Mouse (Mus musculus): ENCODE results near the gene Slc39a8.

The Slc39a8 gene

DNA sequence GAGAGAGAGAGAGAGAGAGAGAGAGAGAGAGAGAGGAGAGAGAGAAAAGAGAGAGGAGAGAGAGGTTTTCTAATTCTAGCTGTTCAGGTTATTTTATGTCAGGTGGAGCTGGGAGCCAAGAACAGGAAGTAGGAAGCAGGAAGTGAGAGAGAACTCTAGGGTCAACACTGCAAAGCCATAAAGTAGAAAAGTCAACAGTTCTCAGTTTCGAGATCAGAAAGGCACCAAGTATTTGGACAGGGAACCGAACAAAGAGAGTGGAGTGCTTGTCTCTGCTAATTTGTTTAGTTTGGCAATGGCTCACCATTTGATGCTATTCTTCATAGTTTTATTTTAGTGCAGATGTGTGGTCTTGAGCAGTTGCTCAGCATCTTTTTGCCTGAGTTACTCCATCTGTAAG, 26.5 kb downstream of the Slc39a8 start:
- DNase-seq: no peak

DNA sequence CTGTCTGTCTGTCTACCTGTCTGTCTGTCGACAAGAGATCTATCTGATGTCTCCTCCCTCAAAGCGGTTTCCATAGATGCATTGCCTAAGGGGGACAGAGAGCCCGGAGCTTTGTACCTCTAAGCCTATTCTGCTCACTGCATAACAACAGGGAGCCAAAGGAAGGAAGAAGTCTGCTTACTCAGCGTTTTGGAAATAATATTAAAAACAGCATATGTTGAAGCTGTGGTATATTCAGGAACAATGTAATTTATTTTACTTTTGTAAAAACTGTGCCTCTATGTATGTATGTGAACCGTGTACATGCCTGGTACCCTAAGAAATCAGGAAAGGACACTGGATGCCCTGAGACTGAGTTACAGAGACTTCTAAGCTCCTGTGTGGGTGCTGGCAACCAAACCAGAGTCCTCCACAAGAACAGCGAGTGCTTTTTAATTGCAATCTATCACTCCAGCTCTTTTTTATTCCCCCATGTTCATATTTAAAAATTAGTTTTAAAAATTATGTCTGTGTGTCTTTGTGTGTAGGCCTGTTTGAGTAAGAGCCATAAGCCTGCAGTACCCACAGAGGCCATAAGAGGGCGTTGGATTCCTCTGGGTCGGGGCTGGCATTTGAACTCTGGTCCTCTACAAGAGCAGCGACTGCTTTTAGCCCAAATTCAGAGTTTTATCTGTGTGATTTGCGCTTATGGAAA, 28.7 kb downstream of the Slc39a8 start:
- DNase-seq: no peak

DNA sequence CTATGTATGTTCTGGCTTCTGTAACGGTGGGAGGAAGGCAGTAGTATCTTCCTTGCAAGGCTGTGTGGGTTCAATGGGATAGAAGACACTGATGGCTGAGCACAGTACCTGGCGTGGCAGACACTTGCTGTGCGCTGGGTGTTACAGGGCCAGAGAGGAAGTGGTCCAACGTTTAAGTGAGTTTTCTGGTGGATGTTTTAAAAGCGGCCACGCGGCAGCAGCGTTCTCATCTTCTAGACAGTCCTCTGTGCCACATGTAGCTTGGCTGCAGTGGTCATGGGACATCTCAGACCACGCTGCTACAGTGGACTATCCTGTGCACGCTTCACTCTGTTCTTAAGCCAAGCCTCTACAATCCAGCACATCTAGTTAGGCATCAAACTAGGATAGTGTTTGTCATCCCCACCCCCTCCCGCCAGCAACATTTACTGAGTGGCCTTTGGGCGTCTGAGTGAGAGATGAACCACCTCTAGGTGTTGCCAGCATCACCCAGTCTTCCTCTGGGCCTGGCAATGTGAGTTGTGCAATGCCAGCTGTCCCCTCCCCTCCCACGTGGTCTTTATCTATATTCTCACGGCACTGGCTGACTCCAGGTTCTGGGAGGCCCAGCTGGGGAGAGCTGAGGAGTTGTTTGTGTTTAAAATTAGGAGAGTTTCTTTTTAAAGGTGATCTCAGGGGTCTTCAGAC, 29.4 kb downstream of the Slc39a8 start:
- no peak for DNase-seq

DNA sequence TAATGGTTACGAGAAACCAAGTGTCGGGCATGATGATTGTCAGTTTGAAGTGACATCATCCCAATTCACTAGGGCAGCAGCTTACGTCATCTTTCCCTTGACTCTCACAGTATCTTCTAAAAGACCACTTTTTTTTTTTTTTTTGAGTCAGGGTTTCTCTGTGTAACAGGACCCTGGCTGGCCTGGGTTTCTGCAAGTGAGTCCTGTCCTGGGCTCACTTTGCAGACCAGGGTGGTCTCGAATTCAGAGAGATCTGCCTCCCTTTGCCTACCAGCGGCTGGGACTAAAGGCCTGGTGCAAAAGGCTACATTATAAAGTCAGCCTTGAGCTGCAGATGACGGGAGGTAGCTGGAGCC, 29.9 kb downstream of the Slc39a8 start:
- no peak for DNase-seq

DNA sequence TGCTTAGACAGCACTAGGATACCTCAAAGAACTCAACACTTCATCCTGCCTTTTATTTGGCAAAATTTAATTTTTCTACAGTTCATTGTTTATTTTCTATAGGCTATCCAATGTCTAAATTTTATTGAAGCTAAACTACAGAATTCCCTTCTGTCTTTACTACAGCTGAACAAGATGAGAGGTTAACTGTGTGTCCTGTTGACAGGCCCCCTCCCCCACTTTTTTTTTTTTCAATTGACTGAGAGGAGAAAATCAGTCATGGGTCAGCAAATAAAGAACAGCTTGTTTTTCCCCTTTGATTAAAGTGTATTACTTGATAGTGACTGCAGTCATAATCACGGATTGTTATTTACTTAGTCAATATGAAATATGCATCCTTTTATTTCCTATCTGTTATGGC, 31.2 kb downstream of the Slc39a8 start:
- no peak for DNase-seq

DNA sequence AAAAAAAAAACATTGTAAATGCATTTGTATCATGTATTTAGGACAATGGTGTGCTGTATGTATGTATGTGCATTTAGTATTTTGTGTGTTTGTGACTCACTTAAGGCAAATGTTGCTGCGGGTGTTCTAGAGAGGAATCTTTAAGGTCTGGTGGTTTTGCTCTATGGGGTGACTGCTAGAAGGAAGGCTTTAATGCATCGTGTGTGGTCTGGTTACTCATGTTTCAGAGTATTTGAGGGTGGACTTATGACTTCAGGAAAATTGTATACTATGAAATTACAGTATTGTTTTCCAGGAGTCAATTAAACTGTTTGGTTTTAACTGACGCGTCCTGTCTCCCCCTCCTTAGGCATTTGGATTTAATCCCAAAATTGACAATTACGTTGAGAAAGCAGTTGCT, 32.1 kb downstream of the Slc39a8 start:
- no peak for DNase-seq

DNA sequence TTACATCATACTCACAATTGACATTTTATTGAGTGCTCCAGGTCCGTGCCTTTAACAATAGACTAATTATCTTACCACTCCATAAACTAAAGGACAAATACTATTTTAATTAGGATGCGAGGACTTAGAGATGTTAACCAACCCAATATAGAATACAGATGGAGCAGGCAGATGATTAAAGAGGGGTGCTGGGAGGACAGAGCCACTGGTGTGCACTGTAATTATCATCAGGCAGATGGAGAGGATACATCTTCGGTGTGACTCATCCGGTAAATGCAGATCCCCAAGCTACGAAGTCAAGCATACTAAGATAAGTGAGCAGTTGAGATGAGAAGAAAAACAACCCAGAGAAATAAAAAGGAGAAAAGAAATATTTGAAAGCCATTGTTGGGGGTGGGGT, 34.4 kb downstream of the Slc39a8 start:
- DNase-seq: no peak

DNA sequence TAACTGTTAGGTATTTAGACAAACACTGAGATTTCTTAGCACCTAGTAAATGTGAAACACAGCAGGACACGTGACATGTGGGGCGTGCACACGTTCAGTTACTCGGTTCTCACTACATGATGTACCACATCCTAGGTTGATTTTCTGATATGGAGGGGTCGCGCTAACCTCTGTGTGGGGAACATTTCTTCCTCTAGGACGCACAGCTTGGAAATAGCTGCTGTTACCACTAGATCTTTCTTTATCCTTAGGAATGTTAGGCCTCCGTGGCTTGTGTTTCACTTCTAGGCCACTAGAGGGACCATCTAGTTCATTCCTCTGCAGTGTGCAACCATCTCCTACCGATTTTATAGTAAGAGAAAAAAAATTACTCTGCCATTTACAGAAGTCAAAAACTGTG, 37.7 kb downstream of the Slc39a8 start:
- DNase-seq: peak; percentile 15 to 43

DNA sequence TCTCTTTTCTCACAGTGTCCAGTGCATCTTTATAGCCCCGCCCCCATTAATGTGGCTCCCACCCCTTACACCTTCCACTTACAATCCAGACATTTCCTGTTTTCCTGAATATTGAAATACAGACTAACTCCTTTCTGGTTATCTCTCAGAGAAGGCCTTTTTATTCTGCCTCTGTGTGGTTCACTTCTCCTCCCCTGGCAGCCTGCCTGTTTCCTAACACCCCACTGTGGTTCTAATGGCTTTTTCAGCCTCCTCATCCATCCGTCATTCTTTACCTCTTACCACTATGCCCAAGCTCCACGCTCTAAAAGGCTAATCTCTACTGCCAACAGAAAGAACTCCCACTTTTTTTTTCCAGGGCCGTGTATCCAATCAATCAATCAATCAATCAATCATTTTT, 44.0 kb downstream of the Slc39a8 start:
- no peak for DNase-seq

DNA sequence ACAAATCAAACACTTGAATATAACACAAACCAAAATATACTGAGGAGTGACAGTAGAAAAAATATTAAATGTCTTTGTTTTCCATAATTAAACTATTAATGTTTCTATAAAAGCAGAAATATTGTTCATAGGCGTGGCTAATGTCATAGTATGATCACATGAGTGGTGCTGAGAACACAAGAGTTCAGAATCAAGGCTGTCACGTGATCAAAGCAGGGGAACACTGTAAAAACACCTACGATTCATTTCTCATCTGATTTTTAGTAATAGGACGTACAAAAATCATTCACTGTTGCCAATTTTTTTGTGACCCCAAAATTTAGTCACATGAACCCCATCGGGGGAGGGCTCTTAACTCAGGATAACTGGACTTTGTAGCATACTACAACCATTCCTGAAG, 47.2 kb downstream of the Slc39a8 start:
- no peak for DNase-seq

DNA sequence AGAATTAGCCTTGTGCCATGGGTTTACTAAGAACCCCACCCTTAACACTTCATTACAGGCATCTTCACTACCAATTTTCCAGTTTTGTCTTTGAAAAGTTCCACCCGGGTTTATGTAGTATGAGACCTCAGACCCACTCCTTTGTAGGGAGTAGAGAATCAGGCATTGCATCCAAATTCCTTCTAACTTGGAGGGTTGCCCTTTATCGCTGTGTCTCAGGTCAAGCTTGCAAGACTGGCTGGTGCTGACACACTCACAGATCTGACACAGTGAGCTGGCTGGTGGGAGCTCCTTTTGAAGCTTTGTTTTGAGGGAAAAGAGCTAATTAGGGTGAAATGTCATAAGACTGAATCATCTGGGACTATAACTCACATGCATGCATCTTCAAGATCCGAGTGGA, 48.5 kb downstream of the Slc39a8 start:
- DNase-seq: no peak

DNA sequence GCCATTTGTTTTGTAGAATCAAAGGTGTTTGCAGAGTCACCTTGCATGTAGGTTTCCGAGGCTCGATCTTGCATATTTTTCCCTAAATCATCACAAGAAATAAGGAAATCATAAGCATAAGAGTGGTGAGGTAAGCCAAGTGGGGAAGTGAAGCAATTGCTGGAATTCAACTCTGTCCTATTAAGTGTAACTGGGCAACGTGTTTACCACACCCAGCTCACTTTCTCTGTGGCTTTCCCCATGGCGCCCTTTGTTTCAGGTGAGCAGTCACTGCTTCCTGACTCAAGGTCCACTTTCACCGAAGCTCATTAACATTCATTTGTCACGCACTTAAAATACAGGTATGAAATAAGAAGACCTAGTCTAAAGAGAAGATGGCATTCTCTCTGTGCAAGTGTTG, 53.0 kb downstream of the Slc39a8 start:
- no peak for DNase-seq

DNA sequence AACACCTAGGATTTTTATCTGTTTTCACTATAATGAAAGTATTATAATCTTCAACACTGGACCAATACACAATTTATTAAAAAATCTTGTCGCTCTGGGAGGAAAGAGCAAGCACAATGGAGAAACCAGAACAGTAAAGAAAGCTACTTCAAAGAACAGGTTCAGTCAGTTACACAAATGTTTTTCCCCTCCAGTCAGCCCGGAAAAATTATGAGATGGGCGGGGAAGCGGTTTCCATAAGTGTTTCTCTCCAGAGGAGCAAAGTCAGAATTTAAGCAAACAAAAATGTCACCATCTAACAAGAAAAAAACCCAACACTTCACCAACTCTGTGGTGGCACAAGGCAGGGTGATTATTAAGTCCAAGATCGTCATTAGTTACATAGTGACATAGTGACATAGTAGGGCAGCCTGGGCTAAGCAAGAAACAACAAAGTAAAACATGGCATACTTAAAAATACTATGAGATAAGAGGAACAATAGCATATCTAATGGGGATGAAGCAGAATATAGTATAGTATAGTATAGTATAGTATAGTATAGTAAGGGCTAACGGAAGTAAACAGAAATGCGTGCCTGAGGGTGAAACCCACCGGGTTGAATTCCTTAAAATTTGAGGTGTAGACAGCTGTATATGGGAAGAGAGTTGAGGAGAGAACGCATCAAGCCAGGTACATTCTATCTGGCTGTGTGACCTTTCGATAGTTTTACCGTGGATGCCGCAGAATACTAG, 61.0 kb downstream of the Slc39a8 start:
- no peak for DNase-seq

DNA sequence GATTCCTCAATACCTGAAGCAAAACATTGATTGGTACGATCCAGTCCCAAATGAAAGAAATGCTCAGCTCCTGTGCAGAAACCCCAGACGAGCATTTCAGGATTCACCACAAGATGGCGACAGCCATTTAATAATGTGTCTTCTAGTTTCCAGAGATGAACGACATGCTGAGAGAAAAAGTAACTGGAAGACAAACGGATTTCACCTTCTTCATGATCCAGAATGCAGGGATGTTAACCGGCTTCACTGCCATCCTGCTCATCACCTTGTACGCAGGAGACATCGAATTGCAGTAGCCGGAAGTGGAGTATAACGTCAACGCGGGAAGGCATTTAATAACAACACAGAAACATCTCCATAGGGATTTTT, 61.6 kb downstream of the Slc39a8 start:
- peak; percentile 61 to 86 for DNase-seq

DNA sequence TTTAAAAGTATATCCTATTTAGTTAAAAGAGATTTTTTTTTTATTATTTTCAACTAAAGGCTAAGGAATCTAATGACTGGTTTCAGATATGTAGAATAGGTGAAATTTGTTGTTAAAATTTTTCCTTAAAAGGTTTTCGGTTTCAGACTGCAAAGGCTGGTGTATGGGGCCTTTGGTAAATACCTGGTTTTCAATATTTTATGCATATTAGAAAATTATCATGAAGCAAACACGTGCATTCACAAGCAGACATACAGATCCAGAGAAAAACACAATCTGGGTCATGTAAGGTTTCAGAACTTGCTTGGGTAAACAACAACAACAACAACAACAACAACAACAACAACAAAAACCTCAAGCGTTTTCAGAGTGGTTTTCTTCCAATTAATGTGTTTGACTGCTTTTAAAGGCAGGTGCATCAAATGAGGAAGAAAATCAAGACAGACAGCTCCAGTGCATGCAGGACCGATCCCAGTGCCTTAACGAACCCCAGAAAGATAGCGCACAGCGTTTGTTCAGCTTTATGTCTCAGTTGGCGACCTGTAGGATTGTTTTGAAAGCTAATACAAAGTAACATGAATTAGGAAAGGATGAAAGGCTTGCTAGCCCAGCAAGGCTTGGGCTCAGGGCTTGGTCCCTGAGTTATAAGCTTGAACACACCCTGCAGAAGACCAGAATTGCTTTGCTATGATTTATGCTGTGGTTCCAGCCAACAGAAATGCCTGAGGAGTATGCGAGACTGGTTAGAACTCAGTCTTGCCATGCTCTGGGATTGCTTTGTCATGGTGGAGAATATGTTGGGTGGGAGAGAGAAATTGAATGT, 62.2 kb downstream of the Slc39a8 start:
- DNase-seq: no peak

DNA sequence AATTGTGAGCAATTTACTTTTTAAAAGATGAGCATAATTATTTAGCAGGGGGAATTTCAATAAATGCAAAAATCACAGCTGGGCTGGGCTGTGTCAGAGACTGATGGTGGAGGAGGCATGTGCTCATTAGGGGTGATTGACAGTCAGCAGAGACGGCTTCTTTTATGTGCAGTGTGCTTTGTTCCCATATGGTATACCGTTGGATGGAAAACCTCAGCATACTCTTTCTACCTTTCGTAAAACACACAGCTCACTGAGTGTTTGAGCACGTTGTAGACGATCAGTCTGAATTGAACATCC, 62.7 kb downstream of the Slc39a8 start:
- DNase-seq: no peak

DNA sequence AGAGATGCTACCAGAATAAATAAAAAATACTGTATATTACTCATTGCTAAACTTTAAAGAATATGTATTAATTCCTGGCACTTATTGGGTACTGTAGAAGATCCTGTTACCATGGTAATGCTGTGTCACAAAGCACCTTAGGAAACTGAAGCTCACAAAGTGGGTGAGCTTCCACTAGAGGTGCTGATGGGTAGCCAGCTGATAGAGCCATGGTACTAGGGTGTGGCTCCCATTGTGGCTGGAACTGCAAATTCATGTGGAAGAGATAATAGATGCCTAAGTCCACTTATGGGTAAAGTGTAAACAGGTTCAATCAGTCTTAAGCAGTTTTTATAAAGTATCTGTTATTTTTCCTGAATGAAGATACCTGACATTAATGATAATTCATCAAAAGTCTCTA, 64.3 kb downstream of the Slc39a8 start:
- no peak for DNase-seq

DNA sequence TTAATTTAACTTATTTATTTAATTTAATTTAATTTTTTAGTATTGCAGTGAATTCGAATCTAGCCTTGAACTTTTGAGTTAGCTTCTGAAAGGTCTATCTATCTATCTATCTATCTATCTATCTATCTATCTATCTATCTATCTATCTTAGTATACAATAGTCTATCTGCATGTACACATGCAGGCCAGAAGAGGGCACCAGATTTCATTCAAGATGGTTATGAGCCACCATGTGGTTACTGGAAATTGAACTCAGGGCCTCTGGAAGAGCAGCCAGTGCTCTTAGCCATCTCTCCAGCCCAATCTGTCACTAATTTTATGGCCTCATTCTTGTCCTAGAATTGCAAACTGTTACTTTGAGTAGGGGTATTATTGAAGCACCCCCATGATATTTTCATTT, 78.3 kb downstream of the Slc39a8 start:
- peak in 1 of 2 experiments; percentile 20 for DNase-seq

DNA sequence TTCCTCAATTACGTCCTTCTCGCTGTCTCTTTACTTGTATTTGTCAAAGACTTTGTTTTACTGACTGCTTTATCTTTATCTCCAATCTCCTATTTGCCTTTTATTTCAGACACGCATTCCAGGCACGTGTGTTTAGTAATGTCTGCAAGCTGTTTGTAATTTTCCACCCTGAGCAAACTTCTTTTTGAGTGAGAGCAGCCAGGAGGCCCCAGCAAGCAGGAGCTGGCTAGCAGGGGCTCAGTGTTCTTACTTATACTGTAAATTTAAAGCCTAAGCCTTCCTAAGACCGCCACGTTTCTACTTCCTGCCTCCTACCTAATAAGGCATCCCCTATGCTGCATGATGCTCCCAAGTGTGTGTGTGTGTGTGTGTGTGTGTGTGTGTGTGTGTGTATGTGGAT, 79.8 kb downstream of the Slc39a8 start:
- no peak for DNase-seq

DNA sequence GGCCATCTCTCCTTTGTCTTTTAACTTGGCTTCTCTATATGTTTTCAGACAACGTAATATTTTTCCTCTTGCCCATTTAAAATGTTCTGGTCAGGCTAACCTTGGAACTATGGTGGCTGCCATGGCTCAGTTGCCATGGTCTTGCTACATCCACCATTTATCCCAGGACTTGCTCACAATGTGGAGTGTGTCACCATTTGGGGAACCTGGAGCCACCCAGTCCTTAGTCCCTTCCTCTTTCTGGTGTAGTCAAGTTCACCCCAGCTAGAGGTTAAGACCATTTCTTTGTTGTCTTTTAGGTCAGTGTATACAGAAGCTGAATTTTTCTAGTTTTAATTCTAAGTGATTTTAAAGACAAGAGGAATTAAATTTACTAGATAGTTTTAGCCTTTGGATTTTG, 80.7 kb downstream of the Slc39a8 start:
- no peak for DNase-seq

DNA sequence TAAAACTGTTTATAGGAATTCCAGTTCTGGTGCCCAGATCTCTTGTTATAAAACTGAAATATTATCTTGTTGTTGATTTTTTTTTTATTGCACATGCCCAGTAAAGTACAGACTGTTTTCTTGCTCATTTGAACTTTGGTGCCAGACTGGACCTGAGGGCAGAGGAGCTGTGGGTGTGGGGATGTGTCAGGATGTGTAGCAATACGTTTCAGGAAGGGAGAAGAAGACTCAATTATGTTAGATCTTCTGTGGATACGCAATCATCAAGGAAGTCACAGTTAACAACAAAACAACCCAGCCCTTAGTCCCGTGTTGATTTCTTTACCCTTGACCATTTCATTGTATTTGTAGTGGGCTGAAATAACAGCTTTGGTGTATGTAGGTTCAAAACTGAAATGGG, 81.9 kb downstream of the Slc39a8 start:
- no peak for DNase-seq

DNA sequence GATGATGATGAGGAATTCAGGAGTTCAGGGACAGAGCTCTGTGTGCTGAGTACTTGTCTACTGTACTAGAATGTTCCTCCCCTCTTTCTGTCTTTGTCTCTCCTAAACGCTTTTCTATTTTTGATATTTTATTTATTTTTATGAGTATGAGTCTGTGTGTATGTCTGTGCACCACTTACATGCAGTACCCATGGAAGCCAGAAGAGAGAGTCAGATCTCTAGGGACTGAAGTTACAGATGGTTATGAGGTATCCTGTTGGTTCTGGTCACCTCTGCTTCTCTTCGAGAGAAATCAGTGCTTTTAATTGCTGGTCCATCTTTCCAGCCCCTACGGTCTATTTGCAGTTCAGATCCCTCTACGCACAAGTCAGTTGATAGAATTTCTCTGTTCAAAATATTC, 90.9 kb downstream of the Slc39a8 start:
- no peak for DNase-seq

DNA sequence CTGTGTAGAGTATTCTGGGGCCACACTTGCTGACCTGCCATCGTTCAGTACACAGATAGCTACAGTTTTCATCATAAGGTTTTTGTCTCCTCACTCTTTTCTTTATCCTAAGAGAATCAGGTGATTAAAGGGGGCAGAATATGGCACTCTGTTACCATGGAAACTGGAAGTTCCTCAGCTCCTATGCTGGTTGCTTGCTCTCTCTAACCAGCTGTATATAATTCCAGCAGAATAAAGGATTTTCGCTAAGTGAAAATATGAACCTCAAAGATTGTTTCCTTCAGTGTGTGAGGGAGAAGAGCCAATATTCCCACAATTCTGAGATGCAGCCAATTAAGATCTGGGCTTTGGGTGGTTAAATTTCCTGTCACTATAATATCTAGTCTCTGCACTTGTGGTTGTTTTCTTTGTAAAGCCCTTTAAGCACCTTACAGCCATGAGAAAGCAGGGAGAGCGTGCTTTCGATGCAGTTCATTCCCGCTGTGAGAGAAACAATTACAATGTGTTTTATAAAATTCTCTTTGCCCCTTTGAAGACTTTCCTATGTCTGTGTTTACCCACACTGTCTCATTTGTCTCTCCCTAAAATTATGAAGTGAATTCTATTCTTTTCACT, 93.6 kb downstream of the Slc39a8 start:
- DNase-seq: no peak

Measured in kidney, postnatal 36 days (tissue).